Mouse (Mus musculus): ENCODE results near the gene Ugt1a9.

The Ugt1a9 gene

GRCm38 (mm10) chr1:88237311-88237710 lies 166.7 kb downstream of the Ugt1a9 start:
- peak in 1 of 2 experiments; percentile 17 for DNase-seq

GRCm38 (mm10) chr1:88238771-88239170 lies 168.2 kb downstream of the Ugt1a9 start:
- peak in 1 of 2 experiments; percentile 32 for DNase-seq

- DNase-seq: peak in 1 of 2 experiments; percentile 8
These were observed 169.5 kb downstream of the Ugt1a9 start for GRCm38 (mm10) chr1:88240072-88240471.

GRCm38 (mm10) chr1:88240579-88240978 lies 170.0 kb downstream of the Ugt1a9 start:
- peak in 1 of 2 experiments; percentile 18 for DNase-seq

- DNase-seq: peak in 1 of 2 experiments; percentile 22
These were observed 173.3 kb downstream of the Ugt1a9 start for GRCm38 (mm10) chr1:88243861-88244260.

- DNase-seq: peak in 1 of 2 experiments; percentile 16
These were observed 175.3 kb downstream of the Ugt1a9 start for GRCm38 (mm10) chr1:88245881-88246280.

- no peak for DNase-seq
These were observed 175.8 kb downstream of the Ugt1a9 start for GRCm38 (mm10) chr1:88246386-88246785.

- peak in 1 of 2 experiments; percentile 16 for DNase-seq
These were observed 177.1 kb downstream of the Ugt1a9 start for GRCm38 (mm10) chr1:88247660-88248059.

- DNase-seq: no peak
These were observed 178.1 kb downstream of the Ugt1a9 start for GRCm38 (mm10) chr1:88248658-88249057.

- DNase-seq: no peak
These were observed 179.0 kb downstream of the Ugt1a9 start for GRCm38 (mm10) chr1:88249596-88249995.

GRCm38 (mm10) chr1:88250023-88250422 lies 179.4 kb downstream of the Ugt1a9 start:
- no peak for DNase-seq

- peak in 1 of 2 experiments; percentile 36 for DNase-seq
These were observed 182.5 kb downstream of the Ugt1a9 start for GRCm38 (mm10) chr1:88253106-88253505.

GRCm38 (mm10) chr1:88253540-88253939 lies 182.9 kb downstream of the Ugt1a9 start:
- no peak for DNase-seq

- DNase-seq: peak in 1 of 2 experiments; percentile 32
These were observed 184.3 kb downstream of the Ugt1a9 start for GRCm38 (mm10) chr1:88254793-88255465.

- DNase-seq: no peak
These were observed 184.9 kb downstream of the Ugt1a9 start for GRCm38 (mm10) chr1:88255466-88255857.

- peak in 1 of 2 experiments; percentile 33 for DNase-seq
These were observed 185.6 kb downstream of the Ugt1a9 start for GRCm38 (mm10) chr1:88255989-88256754.

GRCm38 (mm10) chr1:88256886-88257663 lies 186.5 kb downstream of the Ugt1a9 start:
- DNase-seq: no peak

- peak in 1 of 2 experiments; percentile 21 for DNase-seq
These were observed 187.1 kb downstream of the Ugt1a9 start for GRCm38 (mm10) chr1:88257681-88258080.

GRCm38 (mm10) chr1:88258361-88258760 lies 187.8 kb downstream of the Ugt1a9 start:
- DNase-seq: no peak

- peak in 1 of 2 experiments; percentile 24 for DNase-seq
These were observed 188.5 kb downstream of the Ugt1a9 start for GRCm38 (mm10) chr1:88258881-88259642.

GRCm38 (mm10) chr1:88259643-88260024 lies 189.0 kb downstream of the Ugt1a9 start:
- no peak for DNase-seq

GRCm38 (mm10) chr1:88260114-88260513 lies 189.5 kb downstream of the Ugt1a9 start:
- DNase-seq: peak in 1 of 2 experiments; percentile 36
